In the genomic region with DNA sequence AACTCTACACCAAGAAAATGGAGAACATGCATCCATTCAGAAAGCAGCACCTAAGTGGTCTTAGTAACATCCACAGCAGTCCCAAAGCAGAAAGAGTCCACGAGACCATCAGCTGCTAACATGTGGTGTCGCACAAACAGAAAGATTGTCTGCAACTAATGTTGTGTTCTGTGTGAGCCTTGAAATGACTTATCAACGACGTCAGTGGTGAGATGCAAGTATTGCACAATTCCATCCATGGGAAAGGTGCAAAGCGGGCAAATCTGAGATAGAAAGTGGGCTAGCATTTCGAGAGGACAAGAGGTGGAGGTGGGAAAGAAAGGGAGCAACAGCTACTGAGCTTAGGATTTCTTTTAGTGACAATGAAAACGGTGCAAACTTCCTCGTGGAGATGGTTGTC, we compare ENCODE assay signal across 24 mouse cellular contexts.
"Had no signal": no experiment of that assay in that cellular context is flagged by ENCODE, and none has a peak within 500 bp of the region (broad histone marks: within the 10 kb centered on the region; RNA-seq: fewer than 3 reads in every experiment).

No protein-coding gene starts in this region.

- H3K27me3 ChIP-seq: heart, embryonic 13.5 days; heart, embryonic 15.5 days; hindbrain, embryonic 15.5 days; kidney, embryonic 15.5 days; limb, embryonic 13.5 days had no signal

- H3K4me3 ChIP-seq: heart, adult 2 months; heart, embryonic 13.5 days; heart, embryonic 15.5 days; hindbrain, embryonic 13.5 days; hindbrain, embryonic 15.5 days; kidney, embryonic 15.5 days; limb, embryonic 13.5 days had no signal

- H3K9ac ChIP-seq: heart, embryonic 13.5 days; heart, embryonic 15.5 days; hindbrain, embryonic 13.5 days; hindbrain, embryonic 15.5 days; kidney, embryonic 15.5 days; limb, embryonic 13.5 days had no signal

- H3K27ac ChIP-seq: heart, adult 2 months; heart, embryonic 13.5 days; heart, embryonic 15.5 days; hindbrain, embryonic 13.5 days; hindbrain, embryonic 15.5 days; hindbrain, postnatal 0 days; kidney, embryonic 15.5 days; kidney, postnatal 0 days; limb, embryonic 13.5 days had no signal

- DNase-seq: gastrocnemius, postnatal 14 days; gastrocnemius, postnatal 36 days; heart, adult 11 months; heart, adult 2 months; heart, postnatal 14 days; heart, postnatal 36 days; kidney, adult 11 months; kidney, adult 2 months; kidney, adult 9 months; kidney, postnatal 14 days; kidney, postnatal 36 days; layer of hippocampus, adult 9-11 months; layer of hippocampus, postnatal 36 days; left cerebral cortex, postnatal 4 days had no signal

- ATAC-seq: hindbrain, postnatal 0 days; intestine, embryonic 16.5 days had no signal

- H3K9me3 ChIP-seq: heart, embryonic 13.5 days; heart, embryonic 15.5 days; hindbrain, embryonic 13.5 days; hindbrain, embryonic 15.5 days; kidney, embryonic 15.5 days; limb, embryonic 13.5 days had no signal

- H3K36me3 ChIP-seq: heart, embryonic 13.5 days; heart, embryonic 15.5 days; hindbrain, embryonic 13.5 days; hindbrain, embryonic 15.5 days; kidney, embryonic 15.5 days; limb, embryonic 13.5 days had no signal

- H3K4me2 ChIP-seq: heart, embryonic 11.5 days; heart, embryonic 13.5 days; heart, embryonic 15.5 days; hindbrain, embryonic 13.5 days; hindbrain, embryonic 15.5 days; kidney, embryonic 15.5 days; limb, embryonic 13.5 days had no signal
